Mouse (Mus musculus): ENCODE results near the gene Ubash3a.

DNA sequence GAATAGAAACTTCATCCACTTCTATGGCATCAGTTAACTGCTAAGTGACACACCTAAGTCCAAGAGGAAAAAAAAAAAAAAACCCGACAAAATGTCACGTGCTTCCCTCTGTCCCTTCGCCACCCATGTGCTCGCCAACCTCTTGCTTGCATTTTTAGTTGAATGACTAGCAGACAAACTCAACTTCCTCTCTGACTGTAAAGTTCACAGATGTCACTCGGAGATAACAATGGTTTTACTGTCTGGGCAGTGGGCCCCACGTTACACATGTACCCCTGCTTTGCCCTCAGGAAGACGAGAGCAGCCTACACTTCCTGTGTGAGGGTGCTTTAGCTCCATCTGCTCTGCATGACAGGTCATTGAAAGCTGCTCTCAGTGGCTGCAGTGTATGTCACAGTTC is 16.2 kb downstream of the Ubash3a start:
- TF ChIP-seq TAL1 (IDR thresholded peaks at IDR 0.05; ENCODE audit: low read length) = peak; percentile 88
- TF ChIP-seq RAD21 (IDR thresholded peaks at IDR 0.05; ENCODE audit: low read depth, low read length) = no peak
- TF ChIP-seq MAZ (IDR thresholded peaks at IDR 0.05; ENCODE audit: low read depth, low read length) = no peak
- TF ChIP-seq UBTF (IDR thresholded peaks at IDR 0.05; ENCODE audit: borderline replicate concordance, insufficient read depth, low read depth, low read length) = no peak
- TF ChIP-seq CHD2 (IDR thresholded peaks at IDR 0.05; ENCODE audit: low read length) = no peak
- no peak for TF ChIP-seq CTCF (IDR thresholded peaks at IDR 0.05 in 2 of 3, conservative IDR thresholded peaks at IDR 0.05 in 1 of 3; ENCODE audit: control insufficient read depth in 1 of 3, insufficient read depth in 1 of 3, low read depth in 2 of 3, low read length in 3 of 3, poor library complexity in 1 of 3, severe bottlenecking in 1 of 3)
- peak; percentile 75 to 88 for TF ChIP-seq EP300 (IDR thresholded peaks at IDR 0.05; ENCODE audit: low read depth in 1 of 2, low read length in 2 of 2)
- no peak for TF ChIP-seq MAFK (IDR thresholded peaks at IDR 0.05; ENCODE audit: borderline replicate concordance, low read depth, low read length)
- no peak for TF ChIP-seq JUND (IDR thresholded peaks at IDR 0.05; ENCODE audit: low read depth, low read length)
- TF ChIP-seq MAX (IDR thresholded peaks at IDR 0.05; ENCODE audit: low read length) = peak; percentile 97
- TF ChIP-seq POLR2AphosphoS2 (IDR thresholded peaks at IDR 0.05; ENCODE audit: low read length) = no peak
- TF ChIP-seq HCFC1 (IDR thresholded peaks at IDR 0.05; ENCODE audit: low read depth, low read length) = no peak
- TF ChIP-seq SIN3A (IDR thresholded peaks at IDR 0.05; ENCODE audit: low read length) = peak; percentile 69
- no peak for TF ChIP-seq CHD1 (IDR thresholded peaks at IDR 0.05; ENCODE audit: low read depth, low read length)
